Mouse (Mus musculus): ENCODE results near the gene Pcyt1a. TPM values are rescaled to one million over a fixed set of nuclear protein-coding genes. Genes with fewer than 3 reads are reported as not detected.
A peak's percentile ranks its signal among the peaks of the same experiment; 100 is the strongest.
"Not testable (repeated sequence)": the region's sequence is repeated elsewhere in the genome, so short reads cannot be mapped to it uniquely, and the experiment has no call there.

Pcyt1a gene
- polyA plus RNA-seq, 1 experiment from 2014 or later: 35.6 TPM

DNA sequence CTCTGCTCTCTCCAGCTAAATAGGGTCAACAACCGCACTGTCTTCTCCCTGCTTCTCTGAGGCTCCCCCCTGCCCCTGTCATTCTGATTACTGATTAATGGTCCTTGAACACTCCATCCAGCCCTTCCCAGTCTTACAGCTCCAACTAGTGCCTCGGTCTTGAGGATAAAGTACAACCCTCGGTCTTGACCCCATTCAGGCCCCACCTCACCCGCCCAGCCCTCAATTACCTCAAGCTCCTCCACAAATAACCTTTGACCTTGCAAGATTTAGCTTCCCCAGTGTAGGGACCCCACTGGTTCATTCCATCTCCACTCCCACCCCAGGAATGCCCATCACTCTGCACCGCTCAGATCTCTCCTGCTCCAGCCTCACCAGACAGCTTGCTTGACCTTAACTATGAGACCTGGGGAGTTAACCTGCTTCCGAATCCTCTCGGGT, 53.7 kb downstream of the Pcyt1a start:
- Histone ChIP-seq H3K27ac (no peak overlapping the region), H3K4me2 (no peak overlapping the region), H3K9me3 (no peaks in the 10 kb centered on the region), H3K4me1 (0 out of 2 replicates have a peak, but pooled peaks cover 12% of the 10 kb centered on the region), H3K27me3 (no peaks in the 10 kb centered on the region), H3K36me3 (no peaks in the 10 kb centered on the region), H3K4me3 (no peak overlapping the region), H3K9ac (no peak overlapping the region)
- WGBS: 17% methylated on average over 7 of the region's 7 CpGs
- ATAC-seq (ENCODE audit: borderline replicate concordance, extremely low read depth, low FRiP score, low TSS enrichment): no peak

DNA sequence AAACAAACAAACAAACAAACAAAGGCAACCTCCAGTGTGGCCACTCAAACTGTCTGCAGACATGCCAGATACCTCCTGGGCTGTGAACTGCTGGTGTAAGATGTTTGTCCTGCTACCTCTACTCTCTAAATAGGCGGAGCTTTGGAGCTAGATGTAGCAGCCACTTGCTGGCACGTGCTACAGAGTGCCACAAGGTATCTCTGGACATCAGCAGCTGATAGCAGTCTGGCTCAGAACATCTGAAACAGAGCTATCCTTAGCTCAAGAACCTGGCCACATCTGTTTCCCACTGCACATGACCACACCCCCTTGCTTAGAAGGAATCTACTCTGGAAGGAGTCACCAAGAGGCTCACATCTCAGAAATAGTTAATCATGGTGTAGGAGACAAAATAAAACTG, 54.5 kb downstream of the Pcyt1a start:
- Histone ChIP-seq H3K4me1 (0 out of 2 replicates have a peak, but pooled peaks cover 12% of the 10 kb centered on the region), H3K9me3 (no peaks in the 10 kb centered on the region), H3K27ac (no peak overlapping the region), H3K4me3 (no peak overlapping the region), H3K27me3 (no peaks in the 10 kb centered on the region), H3K36me3 (no peaks in the 10 kb centered on the region), H3K4me2 (no peak overlapping the region), H3K9ac (no peak overlapping the region)
- no peak for ATAC-seq (ENCODE audit: borderline replicate concordance, extremely low read depth, low FRiP score, low TSS enrichment)
- 51% methylated on average over 2 of the region's 2 CpGs for WGBS

DNA sequence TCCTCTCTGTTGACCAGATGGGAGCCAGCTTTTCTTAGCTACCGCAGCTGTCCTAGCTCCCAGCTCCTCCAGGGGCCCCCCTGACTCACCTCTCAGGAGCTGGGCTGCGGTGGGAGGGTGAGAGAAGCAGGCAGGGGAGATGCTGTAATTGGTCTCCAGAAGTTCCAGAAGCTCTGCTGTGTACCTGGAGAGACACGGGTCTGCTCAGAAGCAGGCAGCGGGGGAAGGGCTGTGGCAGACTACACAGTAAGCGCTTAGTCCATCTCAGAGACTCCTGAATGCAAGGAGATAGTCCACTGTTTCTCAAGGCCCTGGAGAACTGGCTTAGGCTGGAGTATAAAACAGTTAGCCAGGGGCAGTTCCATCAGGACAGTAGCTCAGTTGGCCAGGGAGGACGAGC, 55.3 kb downstream of the Pcyt1a start:
- H3K9ac ChIP-seq: no peak overlapping the region
- no peaks in the 10 kb centered on the region for H3K36me3 ChIP-seq
- H3K27ac ChIP-seq: no peak overlapping the region
- H3K4me3 ChIP-seq: no peak overlapping the region
- H3K27me3 ChIP-seq: no peaks in the 10 kb centered on the region
- WGBS: 76% methylated on average over 6 of the region's 6 CpGs
- H3K4me2 ChIP-seq: no peak overlapping the region
- no peaks in the 10 kb centered on the region for H3K9me3 ChIP-seq
- no peak for ATAC-seq (ENCODE audit: borderline replicate concordance, extremely low read depth, low FRiP score, low TSS enrichment)
- 0 out of 2 replicates have a peak, but pooled peaks cover 12% of the 10 kb centered on the region for H3K4me1 ChIP-seq

DNA sequence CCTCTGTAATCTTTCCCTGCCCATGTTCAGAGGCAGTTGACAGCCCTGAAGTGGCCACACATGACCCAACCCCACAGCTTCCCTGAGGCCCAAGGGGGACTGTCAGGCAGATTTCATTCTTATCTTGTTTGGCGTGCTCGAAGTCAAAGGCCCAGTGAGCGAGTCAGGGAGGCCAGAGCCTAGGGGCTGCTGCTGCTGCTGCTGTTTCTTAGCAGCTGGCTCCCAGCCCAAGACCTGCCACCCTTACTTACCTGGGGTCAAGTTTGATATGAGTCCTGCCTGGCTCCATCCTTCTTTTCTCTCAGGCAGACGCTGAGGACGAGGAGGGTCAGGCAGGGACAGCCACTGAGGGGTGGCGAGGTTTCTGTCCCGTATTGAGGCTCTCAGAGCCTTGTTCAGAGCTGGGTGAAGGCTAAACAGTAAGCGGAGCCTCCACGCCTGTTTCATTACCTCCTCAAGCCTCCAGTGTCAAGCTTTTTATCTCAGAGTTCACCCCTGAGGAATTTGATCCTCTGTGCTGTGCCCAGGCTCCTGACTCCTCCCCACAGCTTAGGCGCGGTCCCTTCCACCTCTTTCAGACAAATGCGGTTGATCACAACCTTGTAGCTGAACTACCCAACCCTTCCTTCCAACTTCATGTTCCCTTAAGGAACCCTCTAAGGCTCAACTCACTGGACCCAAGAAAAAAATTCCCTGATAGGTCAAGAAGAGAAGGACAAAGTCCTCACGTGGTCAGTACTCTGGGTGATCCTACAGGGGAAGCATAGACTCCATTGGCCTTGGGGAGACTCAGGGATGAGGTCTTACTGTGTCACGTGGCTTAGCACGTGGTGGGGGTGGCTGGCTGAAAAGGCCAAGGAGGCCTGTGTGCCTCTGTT, 56.8 kb downstream of the Pcyt1a start, which contains the start of gene Slc51a:
TSS of gene Slc51a (minus strand) at position 646 of the 878 bp plus-strand sequence.
- Histone ChIP-seq H3K36me3 (no peaks in the 10 kb centered on the region), H3K4me1 (0 out of 2 replicates have a peak, but pooled peaks cover 12% of the 10 kb centered on the region), H3K9ac (no peak within 1 kb of the TSS), H3K9me3 (no peaks in the 10 kb centered on the region), H3K27me3 (no peaks in the 10 kb centered on the region), H3K4me2 (no peak within 1 kb of the TSS), H3K4me3 (no peak within 1 kb of the TSS), H3K27ac (no peak within 1 kb of the TSS)
- WGBS: 26% methylated on average over 15 of the region's 15 CpGs
- ATAC-seq (ENCODE audit: borderline replicate concordance, extremely low read depth, low FRiP score, low TSS enrichment): no peak

DNA sequence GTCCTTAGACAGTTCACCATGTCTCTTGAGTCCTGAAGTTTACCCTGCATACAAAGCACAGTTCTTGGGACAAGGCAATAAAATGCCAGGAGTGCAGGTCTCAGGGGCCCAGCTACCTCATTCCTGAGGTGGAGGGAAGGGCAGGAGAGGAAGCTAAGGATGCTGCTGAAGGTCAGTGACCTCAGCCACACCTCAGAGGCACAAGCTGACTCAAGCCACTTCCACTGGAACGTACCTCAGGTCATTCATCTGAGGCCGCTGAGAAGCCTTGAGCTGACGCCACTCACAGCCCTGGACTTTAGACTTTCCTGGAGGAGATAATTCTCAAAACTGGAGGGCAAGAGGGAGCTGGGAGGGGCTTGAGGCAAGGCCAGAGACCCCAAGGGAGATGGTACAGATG, 58.2 kb downstream of the Pcyt1a start:
- Histone ChIP-seq H3K4me2 (no peak overlapping the region), H3K27me3 (no peaks in the 10 kb centered on the region), H3K4me1 (0 out of 2 replicates have a peak, but pooled peaks cover 12% of the 10 kb centered on the region), H3K4me3 (no peak overlapping the region), H3K9ac (no peak overlapping the region), H3K9me3 (no peaks in the 10 kb centered on the region), H3K36me3 (no peaks in the 10 kb centered on the region), H3K27ac (no peak overlapping the region)
- ATAC-seq (ENCODE audit: borderline replicate concordance, extremely low read depth, low FRiP score, low TSS enrichment): no peak
- WGBS: 84% methylated on average over 3 of the region's 3 CpGs

DNA sequence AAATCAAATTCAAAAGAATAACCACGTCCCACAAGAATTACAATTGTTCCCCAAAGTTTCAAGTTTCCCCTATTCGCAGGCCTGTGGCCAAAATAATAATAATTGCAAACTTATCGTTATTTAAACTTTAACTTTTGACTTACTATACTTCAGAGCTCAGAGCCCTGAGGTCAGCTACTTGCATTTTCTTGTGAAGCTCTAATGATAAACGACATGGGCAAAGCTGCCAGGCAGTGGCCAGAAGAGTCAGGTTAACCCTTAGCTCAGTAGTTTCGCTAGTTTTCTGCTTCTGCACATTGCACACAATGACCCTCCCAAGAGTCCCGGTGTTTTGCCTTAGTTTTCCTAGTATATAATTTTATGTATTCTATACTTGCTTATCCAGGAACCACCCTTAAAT, 63.6 kb downstream of the Pcyt1a start:
- H3K9me3 ChIP-seq; H3K4me1 ChIP-seq; H3K4me3 ChIP-seq; H3K9ac ChIP-seq; ATAC-seq (ENCODE audit: borderline replicate concordance, extremely low read depth, low FRiP score, low TSS enrichment); H3K36me3 ChIP-seq; H3K27me3 ChIP-seq; H3K4me2 ChIP-seq; H3K27ac ChIP-seq: not testable (repeated sequence)
- 53% methylated on average over 6 of the region's 6 CpGs for WGBS

DNA sequence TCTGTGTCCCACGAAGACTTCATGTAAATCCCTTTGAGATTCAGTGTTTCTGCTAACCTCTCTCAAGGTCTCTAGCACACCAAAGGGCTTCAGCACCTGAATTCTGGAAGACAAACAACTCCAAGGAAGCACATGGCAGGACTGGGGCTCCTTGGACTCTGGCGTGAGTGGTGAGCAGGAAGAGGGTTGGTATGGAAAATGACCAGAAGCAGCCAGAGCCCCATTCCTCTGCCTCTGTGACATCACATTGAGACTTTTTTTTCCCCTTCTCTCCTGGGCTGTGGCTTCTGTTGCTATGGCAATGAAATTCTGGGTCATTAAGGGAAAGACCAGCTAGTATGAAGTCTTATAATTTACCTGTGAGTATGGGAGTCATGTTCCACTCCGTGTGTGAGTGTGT, 65.2 kb downstream of the Pcyt1a start, which contains the start of gene Zdhhc19:
TSS of gene Zdhhc19 (plus strand) at position 301 of the 400 bp plus-strand sequence.
- H3K9me3 ChIP-seq: no peaks in the 10 kb centered on the region
- no peak within 1 kb of the TSS for H3K27ac ChIP-seq
- no peaks in the 10 kb centered on the region for H3K4me1 ChIP-seq
- ATAC-seq (ENCODE audit: borderline replicate concordance, extremely low read depth, low FRiP score, low TSS enrichment): no peak
- H3K36me3 ChIP-seq: no peaks in the 10 kb centered on the region
- H3K9ac ChIP-seq: no peak within 1 kb of the TSS
- 0 out of 2 replicates have a peak, but pooled peaks cover 4% of the 10 kb centered on the region for H3K27me3 ChIP-seq
- H3K4me2 ChIP-seq: no peak within 1 kb of the TSS
- 59% methylated on average over 3 of the region's 3 CpGs for WGBS
- H3K4me3 ChIP-seq: no peak within 1 kb of the TSS

DNA sequence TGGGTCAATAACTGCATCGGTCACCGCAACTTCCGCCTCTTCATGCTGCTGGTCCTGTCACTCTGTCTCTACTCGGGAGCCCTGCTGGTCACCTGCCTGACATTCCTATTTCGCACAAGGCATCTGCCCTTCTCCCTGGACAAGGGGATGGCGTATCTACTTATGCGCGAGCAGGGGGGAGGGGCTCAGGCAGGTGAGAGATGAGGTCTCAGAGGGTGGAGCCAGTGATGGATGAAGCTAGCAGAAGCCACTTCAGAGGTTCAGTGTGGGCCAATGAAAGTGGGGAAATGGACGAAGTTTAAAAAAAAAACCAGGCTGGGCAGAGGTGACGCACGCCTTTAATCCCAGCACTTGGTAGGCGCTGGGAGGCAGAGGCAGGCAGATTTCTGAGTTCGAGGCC, 68.3 kb downstream of the Pcyt1a start:
- Histone ChIP-seq H3K9me3 (no peaks in the 10 kb centered on the region), H3K27ac (no peak overlapping the region), H3K4me2 (peak overlapping the region; percentile 73; the same call in 1 of the 2 replicates), H3K27me3 (0 out of 2 replicates have a peak, but pooled peaks cover 4% of the 10 kb centered on the region), H3K4me3 (no peak overlapping the region), H3K4me1 (no peaks in the 10 kb centered on the region), H3K9ac (no peak overlapping the region), H3K36me3 (no peaks in the 10 kb centered on the region)
- WGBS: 54% methylated on average over 13 of the region's 13 CpGs
- no peak for ATAC-seq (ENCODE audit: borderline replicate concordance, extremely low read depth, low FRiP score, low TSS enrichment)

DNA sequence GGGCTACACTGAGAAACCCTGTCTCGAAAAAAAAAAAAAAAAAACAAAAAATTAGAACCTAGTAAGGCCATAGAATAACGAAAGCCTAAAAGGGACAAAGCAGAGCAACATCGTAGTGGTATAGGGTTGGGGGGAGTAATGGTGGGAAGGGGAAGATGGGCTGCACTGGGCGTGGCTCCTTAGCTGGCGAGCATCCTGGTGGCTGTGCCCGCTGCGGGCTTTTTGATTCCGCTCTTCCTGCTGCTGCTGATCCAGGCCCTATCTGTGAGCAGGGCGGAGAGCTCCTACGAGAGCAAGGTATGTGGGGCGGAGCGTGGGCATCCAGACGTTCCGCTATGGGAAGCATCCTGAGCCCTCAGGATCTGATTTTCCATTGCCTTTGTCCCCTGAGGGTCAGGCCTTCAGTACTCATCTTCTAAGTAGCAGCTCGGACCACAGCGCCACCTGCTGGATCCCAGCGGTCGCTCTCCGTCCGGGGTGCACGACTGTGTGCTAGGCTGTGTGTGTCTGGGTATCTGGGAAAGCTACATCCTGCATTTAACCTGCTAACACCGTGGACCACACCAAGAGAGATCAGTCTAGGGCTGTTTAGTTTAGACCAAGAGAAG, 68.8 kb downstream of the Pcyt1a start:
- peak overlapping the region; percentile 48; the same call in 1 of the 2 replicates for H3K9ac ChIP-seq
- H3K36me3 ChIP-seq: no peaks in the 10 kb centered on the region
- H3K27me3 ChIP-seq: 0 out of 2 replicates have a peak, but pooled peaks cover 4% of the 10 kb centered on the region
- H3K9me3 ChIP-seq: no peaks in the 10 kb centered on the region
- peak overlapping the region; percentile 35 for H3K4me3 ChIP-seq
- H3K4me1 ChIP-seq: no peaks in the 10 kb centered on the region
- peak overlapping the region; percentile 73 for H3K4me2 ChIP-seq
- no peak overlapping the region for H3K27ac ChIP-seq
- peak; percentile 87 for ATAC-seq (ENCODE audit: borderline replicate concordance, extremely low read depth, low FRiP score, low TSS enrichment)
- 6% methylated on average over 22 of the region's 22 CpGs for WGBS

DNA sequence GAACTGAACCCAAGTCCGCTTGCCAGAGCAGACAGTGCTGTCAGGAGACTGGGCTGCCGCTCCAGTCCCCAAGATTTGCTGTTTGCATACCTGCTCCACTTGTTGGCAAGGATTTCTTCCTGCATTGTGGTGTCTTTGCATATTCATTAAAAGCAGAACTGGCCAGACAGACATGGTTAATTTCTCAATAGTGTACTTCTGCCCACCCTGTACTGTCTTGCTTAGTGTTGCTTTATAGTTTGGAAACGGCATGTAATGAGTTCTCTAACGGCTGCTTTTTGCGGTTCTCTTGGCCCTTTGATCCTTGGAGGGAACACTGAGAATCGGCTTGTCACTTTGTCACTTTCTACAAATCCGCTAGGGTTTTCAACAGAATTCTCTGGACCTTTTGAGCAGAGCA, 70.7 kb downstream of the Pcyt1a start:
- H3K4me1 ChIP-seq: no peaks in the 10 kb centered on the region
- H3K27ac ChIP-seq: no peak overlapping the region
- no peaks in the 10 kb centered on the region for H3K9me3 ChIP-seq
- no peak overlapping the region for H3K4me3 ChIP-seq
- H3K36me3 ChIP-seq: no peaks in the 10 kb centered on the region
- no peak overlapping the region for H3K4me2 ChIP-seq
- whole genome bisulfite sequencing: 63% methylated on average over 7 of the region's 7 CpGs
- H3K27me3 ChIP-seq: 0 out of 2 replicates have a peak, but pooled peaks cover 4% of the 10 kb centered on the region
- no peak overlapping the region for H3K9ac ChIP-seq
- ATAC-seq (ENCODE audit: borderline replicate concordance, extremely low read depth, low FRiP score, low TSS enrichment): no peak

DNA sequence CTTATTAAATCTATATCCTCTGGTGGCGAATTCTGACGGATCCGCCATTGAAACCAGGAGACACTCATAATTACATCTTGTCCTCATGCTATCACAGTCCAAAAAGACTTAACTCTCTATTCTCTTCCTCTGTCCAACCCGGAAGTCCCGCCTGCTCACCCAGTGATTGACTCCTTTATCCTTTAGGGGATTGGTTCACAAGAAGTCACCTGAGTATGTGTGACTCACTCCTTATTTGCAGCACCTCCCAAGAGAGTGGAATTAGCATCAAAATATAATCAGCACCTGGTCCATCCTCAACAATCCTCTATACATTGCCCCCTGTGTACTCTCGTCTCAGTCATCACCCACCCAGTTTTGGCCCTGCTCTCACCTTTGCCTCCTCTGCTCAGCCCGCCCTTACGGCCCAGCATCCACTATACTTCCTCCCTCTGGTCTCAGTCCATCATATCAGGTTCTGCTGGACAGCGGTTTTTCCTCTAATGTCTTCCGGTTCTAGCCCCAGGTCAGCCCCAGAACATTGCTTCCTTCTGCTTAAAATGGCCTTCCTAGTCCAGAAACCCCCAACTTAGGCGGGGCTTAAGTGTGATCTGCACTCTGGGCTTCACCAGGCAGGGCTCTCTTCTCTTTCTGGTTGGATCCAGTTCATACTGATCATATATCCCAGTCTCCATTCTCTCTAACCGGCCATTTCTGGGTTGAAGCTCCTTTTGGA, 72.1 kb downstream of the Pcyt1a start:
- H3K4me1 ChIP-seq: 0 out of 2 replicates have a peak, but pooled peaks cover 3% of the 10 kb centered on the region
- H3K4me3 ChIP-seq: no peak overlapping the region
- no peak overlapping the region for H3K4me2 ChIP-seq
- H3K36me3 ChIP-seq: no peaks in the 10 kb centered on the region
- no peak overlapping the region for H3K9ac ChIP-seq
- H3K27ac ChIP-seq: no peak overlapping the region
- no peak for ATAC-seq (ENCODE audit: borderline replicate concordance, extremely low read depth, low FRiP score, low TSS enrichment)
- H3K27me3 ChIP-seq: 0 out of 2 replicates have a peak, but pooled peaks cover 4% of the 10 kb centered on the region
- H3K9me3 ChIP-seq: no peaks in the 10 kb centered on the region
- 80% methylated on average over 12 of the region's 12 CpGs for WGBS
